Mouse (Mus musculus) embryonic facial prominence, embryonic 14.5 days (tissue): ENCODE results near the gene Nudt16l1. TPM values are rescaled to one million over a fixed set of nuclear protein-coding genes. Genes with fewer than 3 reads are reported as not detected.
A peak's percentile ranks its signal among the peaks of the same experiment; 100 is the strongest.

Experiments
- ATAC-seq: fragments of 200-750 bp; cut with Nextera tagmentation; 2 replicates; pipeline ENCODE4 v1.8.0; 2017; ENCODE audit warnings: low read depth, moderate number of reproducible peaks, moderate TSS enrichment
- DNase-seq: peaks from one replicate; pipeline ENCODE4 v3.0.0-alpha.2; 2015; ENCODE audit warnings: low spot score
- H3K27ac ChIP-seq: fragments of 300-500 bp; sonication (generic); replicated peaks from 2 replicates; pipeline ENCODE4 v1.5.1; 2014; ENCODE audit warnings: low read depth, mild to moderate bottlenecking, low read length, moderate library complexity
- H3K27me3 ChIP-seq: fragments of 300-500 bp; sonication (generic); replicated peaks from 2 replicates; pipeline ENCODE4 v1.6.1; 2014; ENCODE audit warnings: low read length; ENCODE audit not compliant: control insufficient read depth, insufficient read depth
- H3K36me3 ChIP-seq: fragments of 300-500 bp; sonication (generic); 2 replicates; pipeline ENCODE4 v1.6.1; 2014; ENCODE audit warnings: low read length, mixed read lengths; ENCODE audit not compliant: control insufficient read depth, insufficient read depth
- H3K4me1 ChIP-seq: fragments of 300-500 bp; sonication (generic); 2 replicates; pipeline ENCODE4 v1.6.1; 2014; ENCODE audit warnings: antibody characterized with exemption, low read length; ENCODE audit not compliant: control insufficient read depth, insufficient read depth
- H3K4me2 ChIP-seq: fragments of 300-500 bp; sonication (generic); 2 replicates; pipeline ENCODE4 v1.6.1; 2014; ENCODE audit warnings: low read depth, mild to moderate bottlenecking, low read length, moderate library complexity, mixed read lengths
- H3K4me3 ChIP-seq: fragments of 300-500 bp; sonication (generic); 2 replicates; pipeline ENCODE4 v1.5.1; 2014; ENCODE audit warnings: low read depth, mild to moderate bottlenecking, low read length
- H3K9ac ChIP-seq: fragments of 300-500 bp; sonication (generic); 2 replicates; pipeline ENCODE4 v1.6.1; 2014; ENCODE audit warnings: low read depth, mild to moderate bottlenecking, low read length, moderate library complexity, mixed read lengths
- H3K9me3 ChIP-seq: fragments of 300-500 bp; sonication (generic); 2 replicates; pipeline ENCODE4 v1.6.1; 2016; ENCODE audit warnings: low read length; ENCODE audit not compliant: control insufficient read depth
- WGBS: fragments of 180-500 bp; shearing (Covaris S2); extraction: QIAGEN DNeasy Blood & Tissue Kit; methylation state at CpG from one replicate; pipeline ENCODE4 v1.1.7; 2014; 5-methylcytosine and 5-hydroxymethylcytosine counted together
- polyA plus RNA-seq: library from polyadenylated mRNA; unstranded; fragments of >200 nt; fragmentation: Nextera tagmentation; extraction: Ambion mirVana; gene quantifications from 2 replicates; pipeline ENCODE4 v1.2.1, GENCODE M21; 2014

Nudt16l1 gene
- polyA plus RNA-seq, 1 experiment from 2014 or later, result 143 TPM

DNA sequence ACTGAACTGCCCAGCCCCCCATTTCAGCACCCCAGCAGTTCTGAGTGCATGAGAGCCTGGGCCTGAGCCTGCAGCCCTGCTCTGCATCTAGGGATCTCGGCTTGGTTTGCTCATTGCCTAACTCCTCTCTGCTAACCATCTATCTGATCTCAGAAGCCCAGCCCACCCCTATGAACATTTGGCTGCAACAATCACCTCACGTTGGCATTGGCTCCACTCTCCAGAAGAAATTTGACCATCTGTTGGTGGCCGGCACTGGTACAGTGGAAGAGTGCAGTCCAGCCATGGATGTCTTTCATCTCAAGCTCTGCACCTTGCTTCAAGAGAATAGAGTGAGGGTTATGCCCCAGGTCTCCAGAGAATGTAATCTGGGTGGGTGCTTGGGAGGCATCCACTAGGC is 18.9 kb downstream of the Nudt16l1 start:
- Histone ChIP-seq H3K27ac (no peak overlapping the region), H3K4me3 (no peak overlapping the region), H3K9ac (no peak overlapping the region), H3K4me1 (no peaks in the 10 kb centered on the region), H3K9me3 (no peaks in the 10 kb centered on the region), H3K4me2 (no peak overlapping the region), H3K36me3 (peaks cover 56% of the 10 kb centered on the region), H3K27me3 (no peaks in the 10 kb centered on the region)
- ATAC-seq, result no peak
- WGBS, result 93% methylated on average over 3 of the region's 3 CpGs
- DNase-seq, result no peak

DNA sequence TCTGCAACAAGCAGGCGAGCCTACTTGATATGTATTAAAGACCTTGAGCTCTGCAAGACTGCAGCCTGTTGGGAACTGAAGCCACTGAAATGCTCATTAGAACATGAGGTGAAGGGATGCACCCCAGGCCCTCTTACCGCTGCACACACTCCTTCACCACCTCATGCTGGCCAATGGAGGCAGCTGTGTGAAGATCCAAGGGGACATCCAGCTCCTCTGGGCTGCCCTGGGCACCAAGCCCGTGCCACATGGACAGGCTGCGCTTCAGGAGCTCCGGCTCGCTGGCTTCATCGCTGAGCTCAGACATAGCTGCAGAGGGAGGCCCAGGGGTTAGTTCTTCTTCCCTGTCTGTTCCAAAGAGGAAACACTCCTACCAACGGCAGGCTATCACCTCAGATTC is 21.7 kb downstream of the Nudt16l1 start:
- Histone ChIP-seq H3K27ac (no peak overlapping the region), H3K36me3 (peaks cover 29% of the 10 kb centered on the region), H3K4me2 (no peak overlapping the region), H3K9me3 (no peaks in the 10 kb centered on the region), H3K27me3 (no peaks in the 10 kb centered on the region), H3K4me3 (no peak overlapping the region), H3K4me1 (peaks cover 4% of the 10 kb centered on the region), H3K9ac (no peak overlapping the region)
- ATAC-seq (no peak), DNase-seq (no peak)
- WGBS, result 82% methylated on average over 8 of the region's 8 CpGs

DNA sequence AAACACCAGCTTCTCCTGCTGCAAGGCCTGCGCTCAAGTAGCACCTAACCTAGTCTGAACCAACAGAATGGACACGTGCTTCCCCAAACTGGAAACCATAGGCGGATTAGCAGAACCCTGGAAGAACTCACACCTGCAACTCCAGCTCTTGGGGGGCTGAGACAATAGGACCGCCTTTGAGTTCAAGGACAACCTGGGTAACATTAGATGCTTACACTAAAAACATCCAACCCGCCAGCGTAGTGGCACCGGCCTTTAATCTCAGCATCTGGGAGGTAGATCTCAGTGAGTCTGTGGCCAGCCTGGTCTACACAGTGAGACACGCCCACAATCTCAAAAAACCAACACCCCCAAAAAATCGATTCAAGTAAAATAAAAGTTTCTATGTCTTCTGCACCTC is 24.8 kb downstream of the Nudt16l1 start:
- Histone ChIP-seq H3K9me3 (no peaks in the 10 kb centered on the region), H3K4me2 (peak overlapping the region; percentile 73), H3K27me3 (no peaks in the 10 kb centered on the region), H3K4me3 (peak overlapping the region; percentile 93), H3K4me1 (peaks cover 4% of the 10 kb centered on the region), H3K9ac (peak overlapping the region; percentile 88), H3K27ac (no peak overlapping the region), H3K36me3 (0 out of 2 replicates have a peak, but pooled peaks cover 9% of the 10 kb centered on the region)
- no peak for ATAC-seq
- no peak for DNase-seq
- WGBS, result 38% methylated on average over 9 of the region's 9 CpGs

DNA sequence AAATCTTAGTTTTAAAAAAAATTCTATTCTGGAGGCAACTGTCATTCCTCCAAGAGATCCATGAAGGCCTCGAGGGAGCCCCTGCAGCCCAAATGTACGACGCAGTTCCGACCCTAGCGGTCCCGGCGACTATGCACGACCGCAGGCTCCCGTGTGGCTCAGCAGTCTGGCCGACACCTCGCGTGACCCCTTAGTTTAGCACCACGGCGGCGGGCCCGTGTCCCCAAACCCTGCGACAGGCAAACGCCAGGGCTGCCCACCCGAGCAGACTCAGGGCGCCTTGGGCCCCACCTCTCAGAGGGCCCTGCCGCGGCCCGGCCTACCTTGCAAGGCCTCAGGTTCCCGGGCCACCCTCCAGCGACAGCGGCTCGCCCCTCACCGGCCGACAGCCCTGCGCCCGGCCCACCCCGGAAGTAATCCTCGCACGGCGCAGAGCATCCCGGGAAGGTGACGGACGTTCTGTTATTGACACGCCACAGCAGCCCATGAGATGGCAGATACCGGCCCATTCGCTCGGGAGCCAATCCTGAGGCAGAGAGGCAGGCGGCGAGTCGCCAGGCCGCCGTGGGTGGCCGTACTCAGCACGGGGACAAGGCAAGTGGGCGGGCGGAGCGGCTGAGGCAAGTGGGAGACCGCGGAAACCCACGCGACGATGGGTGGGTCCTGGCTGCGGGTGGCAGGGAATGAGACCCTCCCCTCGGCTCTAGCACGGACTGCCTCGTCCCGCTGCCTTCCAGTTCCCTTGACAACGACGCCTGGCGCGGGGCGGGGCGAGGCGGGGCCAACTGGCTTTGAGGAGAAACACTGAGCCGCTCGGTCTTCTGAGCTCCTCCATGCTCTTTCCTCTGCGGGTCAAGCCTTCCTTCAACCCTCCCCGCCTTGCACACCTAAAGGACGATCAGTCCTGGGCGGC is 25.5 kb downstream of the Nudt16l1 start, which contains the start of gene Anks3:
Anks3 (minus strand) TSS at position 409 of the 913 bp plus-strand sequence.
- peak; percentile 98 for DNase-seq
- H3K9me3 ChIP-seq, result no peaks in the 10 kb centered on the region
- H3K27ac ChIP-seq, result peak within 1 kb of the TSS; percentile 79
- WGBS, result under 1% methylated on average over 52 of the region's 76 CpGs
- H3K9ac ChIP-seq, result peak within 1 kb of the TSS; percentile 88
- peak; percentile 99 for ATAC-seq
- H3K27me3 ChIP-seq, result no peaks in the 10 kb centered on the region
- H3K4me3 ChIP-seq, result peak within 1 kb of the TSS; percentile 93
- peak within 1 kb of the TSS; percentile 73 for H3K4me2 ChIP-seq
- H3K4me1 ChIP-seq, result peaks cover 4% of the 10 kb centered on the region
- H3K36me3 ChIP-seq, result 0 out of 2 replicates have a peak, but pooled peaks cover 6% of the 10 kb centered on the region

DNA sequence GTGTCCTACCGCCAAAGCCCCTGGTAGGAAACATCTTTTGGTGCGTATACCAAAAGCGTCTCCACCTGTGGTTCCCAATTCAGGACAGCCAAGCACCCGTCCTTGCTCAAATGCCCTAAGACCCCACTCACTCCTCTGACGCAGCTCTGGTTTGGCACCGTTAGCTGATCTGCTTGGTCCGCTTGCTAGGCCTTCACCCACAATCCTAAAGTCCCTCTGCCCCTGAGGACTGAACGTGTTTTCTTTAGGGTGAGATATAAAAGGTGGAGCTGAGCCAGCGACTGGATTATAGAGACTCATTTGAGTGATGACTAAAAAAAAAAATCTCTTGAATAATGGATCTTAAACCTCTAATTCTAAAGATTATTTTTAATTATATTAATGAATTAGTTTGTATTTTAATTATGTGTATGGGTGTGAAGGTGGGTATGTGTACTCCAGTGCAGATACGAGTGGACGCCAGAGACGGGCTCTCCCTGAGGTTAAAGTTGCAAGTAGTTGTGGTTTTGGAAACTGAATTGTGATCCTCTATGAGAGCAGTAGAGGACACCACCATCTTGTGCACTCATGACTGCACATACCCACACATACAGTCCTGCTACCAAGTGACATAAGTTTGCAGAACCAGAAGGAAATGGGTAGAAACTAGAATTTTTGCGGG is 26.3 kb downstream of the Nudt16l1 start:
- Histone ChIP-seq H3K9ac (peak overlapping the region; percentile 88), H3K4me2 (peak overlapping the region; percentile 73), H3K4me1 (peaks cover 4% of the 10 kb centered on the region), H3K36me3 (no peaks in the 10 kb centered on the region), H3K9me3 (no peaks in the 10 kb centered on the region), H3K27ac (peak overlapping the region; percentile 79), H3K27me3 (no peaks in the 10 kb centered on the region), H3K4me3 (peak overlapping the region; percentile 93)
- peak; percentile 10 for DNase-seq
- WGBS, result 23% methylated on average over 13 of the region's 13 CpGs
- ATAC-seq, result no peak

DNA sequence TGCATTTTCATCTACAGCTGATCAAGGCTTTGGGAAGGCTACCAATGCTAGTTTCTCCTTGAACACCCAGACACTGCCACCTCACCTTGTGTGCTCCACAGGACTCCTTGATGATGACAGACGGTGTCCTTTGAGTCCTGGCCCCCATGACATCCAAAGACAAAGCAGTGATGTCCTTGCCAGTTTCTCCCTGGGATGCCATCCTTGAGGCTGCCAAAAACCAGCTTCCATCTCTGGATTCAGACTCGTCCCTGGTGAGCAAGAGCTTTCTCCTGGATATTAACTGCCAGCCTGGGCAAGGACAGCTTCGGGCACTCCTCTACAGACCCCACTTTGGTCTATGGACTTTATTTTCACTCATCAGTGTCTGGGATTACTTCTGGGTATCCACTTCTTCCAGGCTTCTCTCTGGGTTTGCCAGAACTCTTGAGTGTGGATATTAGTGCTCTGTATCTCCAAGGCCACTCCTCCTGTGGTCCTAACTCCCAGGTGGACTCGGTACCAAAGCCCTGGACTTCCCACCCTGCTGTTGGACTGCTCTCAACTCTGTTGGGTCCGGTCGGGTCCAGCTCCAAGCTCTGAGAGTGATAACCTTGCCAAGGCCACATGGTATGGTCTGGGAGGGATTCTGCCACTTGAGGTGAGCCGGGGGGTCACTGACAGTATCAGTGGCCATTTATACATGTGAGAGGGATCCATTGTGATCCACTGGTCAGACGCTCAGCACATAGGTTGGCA is 27.0 kb downstream of the Nudt16l1 start:
- no peak for DNase-seq
- Histone ChIP-seq H3K4me3 (no peak overlapping the region), H3K9me3 (no peaks in the 10 kb centered on the region), H3K27ac (no peak overlapping the region), H3K36me3 (no peaks in the 10 kb centered on the region), H3K4me2 (peak overlapping the region; percentile 73; the same call in 1 of the 2 replicates), H3K9ac (no peak overlapping the region), H3K4me1 (peaks cover 4% of the 10 kb centered on the region), H3K27me3 (no peaks in the 10 kb centered on the region)
- WGBS, result 88% methylated on average over 8 of the region's 8 CpGs
- no peak for ATAC-seq

DNA sequence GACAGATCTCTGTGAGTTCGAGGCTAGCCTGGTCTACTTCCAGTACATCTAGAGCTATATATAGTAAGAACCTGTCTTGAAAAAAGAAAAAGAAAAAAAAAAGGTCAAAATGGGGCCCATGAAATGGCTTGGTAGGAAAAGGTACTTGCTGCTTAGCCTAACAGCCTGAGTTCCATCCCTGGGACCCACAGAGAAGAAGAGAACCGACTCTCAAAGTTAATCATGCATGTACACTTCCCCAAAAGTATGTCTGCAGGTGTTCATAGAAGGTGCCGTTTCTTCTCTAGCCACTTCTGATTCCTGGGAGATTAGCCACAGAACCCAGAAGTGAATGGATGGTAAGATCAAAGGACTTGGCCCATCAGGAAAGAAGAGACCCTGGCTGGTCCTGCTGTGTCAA is 29.9 kb downstream of the Nudt16l1 start:
- no peak overlapping the region for H3K4me2 ChIP-seq
- 77% methylated on average over 3 of the region's 3 CpGs for WGBS
- DNase-seq (no peak), ATAC-seq (no peak)
- H3K9me3 ChIP-seq, result no peaks in the 10 kb centered on the region
- no peak overlapping the region for H3K9ac ChIP-seq
- H3K4me1 ChIP-seq, result peaks cover under 1% of the 10 kb centered on the region
- no peaks in the 10 kb centered on the region for H3K27me3 ChIP-seq
- no peaks in the 10 kb centered on the region for H3K36me3 ChIP-seq
- H3K4me3 ChIP-seq, result no peak overlapping the region
- H3K27ac ChIP-seq, result no peak overlapping the region

DNA sequence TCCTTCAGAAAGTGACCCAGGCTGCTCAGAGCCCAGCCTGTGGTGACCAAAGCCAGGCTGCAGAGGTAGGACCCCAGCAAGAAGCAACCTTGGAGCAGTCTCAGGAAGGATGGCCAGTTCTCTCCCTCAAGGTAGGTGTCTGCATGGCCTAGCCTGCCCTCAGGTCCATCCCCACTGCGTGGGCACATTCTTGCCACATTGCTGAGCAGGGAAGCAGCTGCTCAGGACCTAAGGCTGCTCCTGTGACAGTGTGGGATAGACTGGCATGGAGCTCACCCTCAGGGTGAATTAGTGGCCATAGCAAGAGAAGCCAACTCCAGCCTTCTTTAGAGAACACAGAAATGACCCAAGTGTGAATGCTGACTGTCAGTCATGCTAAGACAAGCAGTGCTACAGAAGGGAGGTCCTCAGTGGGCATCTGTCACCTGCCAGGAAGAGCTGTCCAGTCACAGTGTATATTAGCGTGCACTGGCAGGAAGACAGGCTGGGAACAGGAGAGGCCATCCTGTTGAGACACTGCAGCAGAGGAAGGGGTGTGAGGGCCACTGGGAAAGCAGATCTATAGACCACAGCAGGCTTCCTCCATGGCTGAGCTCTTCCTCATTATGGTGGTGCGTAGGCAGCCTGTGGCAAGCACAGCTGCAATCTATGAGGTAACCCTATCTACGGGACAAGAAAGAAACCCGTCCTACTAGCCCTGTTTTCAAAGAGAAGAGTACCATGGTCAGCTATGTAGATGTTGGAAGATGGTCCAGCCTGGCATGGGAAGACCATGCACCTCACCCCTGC is 30.7 kb downstream of the Nudt16l1 start:
- Histone ChIP-seq H3K4me3 (no peak overlapping the region), H3K27ac (no peak overlapping the region), H3K4me1 (no peaks in the 10 kb centered on the region), H3K36me3 (no peaks in the 10 kb centered on the region), H3K9me3 (no peaks in the 10 kb centered on the region), H3K27me3 (no peaks in the 10 kb centered on the region), H3K9ac (no peak overlapping the region), H3K4me2 (no peak overlapping the region)
- DNase-seq (no peak), ATAC-seq (no peak)
- WGBS, result 82% methylated on average over 5 of the region's 5 CpGs
